Mouse (Mus musculus) kidney, adult 2 months (tissue): ENCODE measurements around the gene Lrrc15.

Source experiments
- CTCF ChIP-seq: fragments of 200-500 bp; conservative IDR thresholded peaks from 2 replicates; pipeline ENCODE4 v1.5.1; 2011; ENCODE audit warnings: low read depth, mild to moderate bottlenecking, control low read depth, low read length, moderate library complexity, mixed read lengths; ENCODE audit not compliant: insufficient read depth, insufficient read length
- POLR2A ChIP-seq: fragments of 200-500 bp; IDR thresholded peaks from one replicate; pipeline ENCODE4 v1.6.1; 2011; ENCODE audit warnings: low read depth, low read length, control low read depth

DNA sequence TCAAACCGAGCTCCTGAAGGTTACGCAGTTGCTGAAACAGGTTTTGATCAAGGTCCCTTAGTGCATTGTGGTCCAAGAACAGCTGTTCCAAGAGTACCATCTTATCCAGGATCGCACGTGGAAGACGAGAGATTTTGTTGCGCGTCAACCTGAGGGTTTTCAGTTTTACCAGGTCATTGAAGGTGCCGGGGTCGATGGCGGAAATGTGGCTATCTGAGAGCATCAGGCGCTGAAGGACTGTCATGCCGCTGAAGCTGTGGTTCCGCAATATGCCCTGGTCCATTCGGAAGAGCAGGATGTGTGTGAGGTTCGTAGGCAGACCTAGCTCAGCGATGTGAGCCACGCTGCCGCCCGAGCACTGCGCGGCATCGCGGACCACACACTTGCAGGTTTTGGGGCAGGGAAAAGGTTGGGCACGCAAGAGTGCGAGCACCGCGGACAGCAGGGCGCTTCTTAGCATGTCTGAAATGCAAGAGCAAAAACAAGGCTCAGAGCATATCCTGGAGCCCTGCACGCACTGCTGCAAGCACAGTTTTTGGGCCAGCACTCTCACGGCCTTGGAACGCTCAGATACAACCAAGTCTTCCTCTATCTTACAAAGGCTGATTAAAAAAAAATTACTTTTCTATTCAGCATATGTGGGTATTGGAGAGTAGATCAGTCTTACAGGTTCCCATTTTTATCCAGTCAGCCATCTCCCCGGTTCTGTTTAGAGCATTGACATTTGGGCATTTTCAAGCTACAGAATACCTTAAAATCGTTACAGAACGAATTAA is 26.5 kb upstream of the Lrrc15 start:
- no peak for TF ChIP-seq CTCF
- TF ChIP-seq POLR2A = no peak
